Mouse (Mus musculus) NIH3T3 (cell line): ENCODE results near the gene Hsf5.

Experiments used
- DNase-seq: peaks from one replicate; pipeline ENCODE4 v3.0.0-alpha.2; 2012; ENCODE audit warnings: low read depth

Hsf5 gene

GRCm38 (mm10) chr11:87687246-87688225, 70.6 kb downstream of the Hsf5 start:
- DNase-seq: no peak

GRCm38 (mm10) chr11:87688478-87689203, 71.7 kb downstream of the Hsf5 start:
- DNase-seq: no peak

- DNase-seq: peak; percentile 45
Observed at GRCm38 (mm10) chr11:87689402-87689808, 72.4 kb downstream of the Hsf5 start.

GRCm38 (mm10) chr11:87690054-87690740, 73.2 kb downstream of the Hsf5 start:
- no peak for DNase-seq

GRCm38 (mm10) chr11:87697131-87697682, 80.2 kb downstream of the Hsf5 start:
- no peak for DNase-seq

- no peak for DNase-seq
Observed at GRCm38 (mm10) chr11:87698126-87698525, 81.2 kb downstream of the Hsf5 start.

- DNase-seq: no peak
Observed at GRCm38 (mm10) chr11:87701108-87701507, 84.1 kb downstream of the Hsf5 start.

GRCm38 (mm10) chr11:87701877-87702620, 85.1 kb downstream of the Hsf5 start:
- DNase-seq: no peak

- DNase-seq: no peak
Observed at GRCm38 (mm10) chr11:87703654-87704053, 86.7 kb downstream of the Hsf5 start.

- no peak for DNase-seq
Observed at GRCm38 (mm10) chr11:87704289-87704688, 87.3 kb downstream of the Hsf5 start.

GRCm38 (mm10) chr11:87707570-87707969, 90.6 kb downstream of the Hsf5 start:
- DNase-seq: no peak

GRCm38 (mm10) chr11:87708979-87709378, 92.0 kb downstream of the Hsf5 start:
- no peak for DNase-seq
